Mouse (Mus musculus): ENCODE measurements around the gene Sccpdh.

DNA sequence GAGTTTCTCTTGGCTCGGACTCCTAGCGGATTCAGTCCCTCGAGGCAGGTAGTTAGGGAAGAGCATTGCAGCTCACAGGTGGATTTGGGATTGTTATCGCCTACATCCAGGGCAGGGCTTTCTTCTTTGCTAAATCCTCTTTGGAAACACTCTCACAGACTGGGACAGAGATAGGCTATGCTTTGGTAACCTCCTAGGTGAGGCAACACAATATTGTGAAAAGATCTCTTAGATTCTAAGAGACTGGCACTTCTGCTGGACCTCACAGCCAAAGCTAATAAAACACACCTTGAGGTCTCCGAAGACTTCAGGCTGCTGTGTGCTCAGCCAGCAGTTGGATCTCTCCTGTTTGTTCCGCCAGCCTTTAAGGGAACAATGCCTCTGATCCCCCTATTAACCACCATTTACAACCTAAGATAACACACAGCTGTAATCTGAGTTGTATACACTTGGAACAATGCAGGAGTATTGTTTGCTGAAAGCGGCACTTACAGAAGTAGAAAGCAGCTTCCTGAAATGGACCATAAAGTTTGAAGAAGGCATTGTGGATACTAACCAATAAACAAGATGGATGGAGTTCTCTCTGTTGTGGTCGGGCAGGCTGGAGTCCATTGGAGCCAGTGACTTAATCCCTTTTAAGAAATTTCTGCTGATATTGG is 54.9 kb downstream of the Sccpdh start:
- TF ChIP-seq CTCF (conservative IDR thresholded peaks at IDR 0.05; ENCODE audit: low read length) (no peak), NANOG (IDR thresholded peaks at IDR 0.05; ENCODE audit: borderline replicate concordance, low read length) (peak; percentile 98), POU5F1 (IDR thresholded peaks at IDR 0.05; ENCODE audit: borderline replicate concordance, low read length) (no peak)
